Mouse (Mus musculus) brain, embryonic 14.5 days (tissue): ENCODE measurements around the gene Grb2.
A peak's percentile ranks its signal among the peaks of the same experiment; 100 is the strongest.

ENCODE experiments used
- CTCF ChIP-seq: fragments of 200-500 bp; IDR thresholded peaks from 2 replicates; pipeline ENCODE4 v1.5.1; 2012; ENCODE audit warnings: inconsistent platforms, mild to moderate bottlenecking, moderate library complexity, borderline replicate concordance; ENCODE audit not compliant: insufficient read depth, insufficient read length; ENCODE audit errors: extremely low read depth
- POLR2A ChIP-seq: fragments of 200-500 bp; IDR thresholded peaks from 2 replicates; pipeline ENCODE4 v1.6.1; 2012; ENCODE audit warnings: mild to moderate bottlenecking, inconsistent platforms, borderline replicate concordance; ENCODE audit not compliant: poor library complexity, insufficient read depth, insufficient read length, severe bottlenecking; ENCODE audit errors: extremely low read depth

GRCm38 (mm10) chr11:115627705-115628464, 80.5 kb downstream of the Grb2 start, which contains the start of gene Slc25a19:
- TF ChIP-seq CTCF (no peak), POLR2A (peak; percentile 28; the same call in 1 of the 2 replicates)
